Mouse (Mus musculus): ENCODE measurements around the gene Vti1a.

DNA sequence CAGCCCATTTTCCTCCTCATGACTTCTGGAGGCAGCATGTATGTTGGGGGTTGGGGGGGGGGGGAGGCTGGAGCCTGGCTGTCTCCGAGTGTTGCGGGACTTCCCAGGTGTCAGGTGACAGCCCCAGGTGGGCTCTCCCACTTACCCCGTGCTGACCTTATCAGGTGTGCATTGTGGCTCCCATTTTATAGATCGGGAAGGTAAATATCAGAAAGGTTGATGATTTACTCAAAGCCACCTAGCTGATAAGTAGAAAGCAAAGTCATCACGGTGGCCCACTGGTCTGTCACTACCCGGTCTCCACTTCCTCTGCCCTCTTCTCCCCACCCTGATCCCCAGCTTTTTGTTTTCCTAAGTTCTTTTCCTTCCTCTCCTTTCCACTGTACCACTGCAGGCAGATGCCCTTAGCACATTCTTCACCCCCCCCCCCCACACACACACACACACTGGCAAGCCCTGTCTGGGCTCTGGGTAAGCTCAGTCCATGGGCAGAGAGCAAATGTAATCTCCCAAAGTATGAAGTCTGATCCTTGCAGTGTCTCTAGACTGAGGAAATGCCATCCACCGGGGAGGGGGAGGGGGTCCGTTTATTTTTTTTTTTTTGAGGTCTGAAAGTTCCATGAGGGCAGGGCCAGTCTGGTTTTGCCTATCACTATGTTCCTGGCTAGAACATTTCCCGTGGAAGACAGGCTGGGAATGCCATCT lies 280.0 kb downstream of the Vti1a start:
- TF ChIP-seq CTCF (IDR thresholded peaks at IDR 0.05; ENCODE audit: extremely low read depth, insufficient read depth, low read length): no peak
- no peak for TF ChIP-seq POLR2A (IDR thresholded peaks at IDR 0.05; ENCODE audit: extremely low read depth, insufficient read depth, low read length)

Measured in cortical plate, adult 2 months (tissue).